Mouse (Mus musculus): ENCODE measurements at regions not wholly inside any gene's neighbourhood (a gene's known extent, or its start where the extent isn't known, plus 50 kb on each side); places are given as distances from the start of the nearest gene placed in this dataset.
"Not testable (repeated sequence)": the region's sequence is repeated elsewhere in the genome, so short reads cannot be mapped to it uniquely, and the experiment has no call there.

DNA sequence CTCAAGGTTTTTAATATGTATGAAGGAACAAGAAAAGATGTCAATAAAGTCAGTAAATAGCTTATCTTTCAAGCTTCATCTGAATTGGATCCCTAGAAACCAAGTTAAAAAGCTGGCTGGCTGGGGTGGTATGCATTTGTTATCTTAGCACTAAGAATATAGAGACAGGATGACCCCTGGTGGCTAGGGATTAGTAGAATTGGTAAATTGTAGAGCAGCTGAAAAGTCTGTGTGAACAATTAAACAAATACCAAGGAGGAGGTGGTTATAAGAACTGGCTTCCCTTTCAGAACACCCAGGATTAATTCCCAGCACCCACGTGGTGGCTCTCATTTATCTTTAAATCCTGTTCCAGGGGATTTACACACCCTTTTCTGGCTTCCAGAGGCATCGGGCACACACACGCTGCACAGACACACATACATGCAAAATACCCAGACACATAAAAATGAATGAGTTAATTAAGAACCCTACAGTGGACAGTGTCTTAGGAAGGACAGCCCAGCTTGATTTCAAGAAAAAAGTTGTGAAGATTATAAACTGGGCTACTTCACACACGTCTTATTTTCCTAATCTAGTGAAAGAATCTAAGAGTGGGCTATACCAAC is 170.5 kb downstream of the Pdzph1 start:
- DNase-seq = no peak

DNA sequence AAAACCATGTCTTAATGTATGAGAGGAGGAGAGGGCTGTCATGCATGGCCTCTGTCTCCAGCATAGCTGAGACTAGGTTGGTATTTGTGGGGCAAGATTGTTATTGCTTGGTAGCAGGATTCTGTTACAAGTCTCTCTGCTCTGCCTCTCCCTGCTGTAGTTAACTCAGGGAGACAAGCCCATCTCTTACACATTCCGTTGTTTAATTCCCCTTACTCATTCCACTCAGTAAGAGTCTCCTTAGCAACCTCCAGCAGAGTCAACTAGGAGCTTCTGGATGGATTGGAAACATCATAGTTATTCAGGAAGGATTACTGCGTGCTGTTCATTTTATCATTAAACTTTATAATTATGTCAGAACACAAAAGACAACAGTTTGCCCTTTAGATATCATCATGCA is 171.8 kb downstream of the Pdzph1 start:
- DNase-seq = no peak

DNA sequence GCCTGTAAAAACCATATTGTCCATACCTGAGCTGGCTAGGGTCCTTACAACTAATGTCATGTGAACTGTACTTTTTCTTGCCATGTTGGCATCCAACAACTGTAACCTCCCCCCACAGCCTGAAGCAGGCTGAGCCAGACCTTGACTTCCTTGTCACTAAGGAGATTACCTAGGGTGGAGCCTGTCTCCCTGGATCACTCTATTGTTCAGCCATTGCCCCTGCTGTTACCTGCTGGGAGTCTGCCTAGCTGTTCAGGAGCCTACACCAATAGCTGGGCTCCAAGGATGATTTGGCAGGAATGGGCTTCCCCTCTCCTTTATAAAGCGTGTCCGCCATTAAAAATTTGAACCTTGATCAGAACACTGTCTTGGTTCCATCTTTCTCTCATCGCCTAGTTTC is 215.7 kb downstream of the Pdzph1 start:
- DNase-seq = not testable (repeated sequence)

DNA sequence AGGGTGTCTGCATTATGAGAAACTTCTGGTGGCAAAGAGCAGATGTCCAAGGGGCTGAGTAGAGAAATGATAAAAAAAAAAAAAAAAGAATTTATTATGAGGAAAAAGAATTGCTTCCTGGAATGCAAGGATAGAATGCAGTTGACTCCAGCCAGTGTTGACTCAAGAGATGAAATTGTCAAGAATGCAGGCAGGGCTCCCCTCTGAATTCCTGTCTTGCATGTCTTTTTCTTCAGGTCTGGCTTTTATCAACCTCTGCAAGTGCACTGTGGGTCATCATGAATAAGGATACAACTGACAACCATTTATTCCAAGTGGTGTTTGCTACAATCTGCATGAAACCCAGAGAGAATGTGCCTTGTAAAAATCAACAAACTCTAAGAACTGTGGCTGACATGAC is 217.6 kb downstream of the Pdzph1 start:
- no peak for DNase-seq

DNA sequence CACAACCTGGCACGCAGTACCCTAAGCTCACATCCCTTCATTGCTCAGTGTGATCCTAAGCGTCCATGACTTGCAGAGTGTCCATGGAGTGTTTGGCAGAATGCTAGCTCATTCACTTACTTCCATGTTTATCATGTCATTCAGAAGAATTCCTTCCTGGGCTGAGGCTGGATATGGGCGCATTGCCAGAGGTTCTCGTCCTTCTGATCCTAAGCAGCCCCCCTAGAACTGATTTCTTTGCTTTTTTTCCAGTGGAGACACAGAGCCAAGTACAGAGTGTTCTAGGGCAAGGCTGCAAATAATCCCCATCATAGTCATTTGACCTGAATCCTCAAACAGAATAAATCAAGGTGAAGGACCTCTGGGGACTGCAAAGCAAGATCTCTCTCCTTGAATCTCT is 226.0 kb downstream of the Pdzph1 start:
- DNase-seq = no peak

DNA sequence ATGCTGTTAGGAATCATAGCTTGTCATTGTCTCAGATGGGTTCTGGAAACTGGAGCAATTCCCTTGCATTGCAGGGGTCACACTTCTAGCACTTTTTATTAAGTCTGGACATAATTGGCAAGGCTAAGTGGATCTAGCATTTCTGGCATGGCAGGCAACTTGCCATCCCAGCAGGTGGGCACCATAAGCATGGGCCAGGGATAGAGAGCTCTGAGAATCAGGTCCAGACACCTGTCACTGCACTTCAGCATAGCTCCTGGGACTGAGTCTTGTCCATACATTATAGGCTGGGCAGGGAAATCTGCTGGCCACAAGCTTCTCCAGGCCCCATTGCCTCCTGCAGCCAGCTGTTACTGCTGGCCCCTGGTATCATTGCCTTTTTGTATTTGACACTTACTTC is 242.2 kb downstream of the Pdzph1 start:
- no peak for DNase-seq

DNA sequence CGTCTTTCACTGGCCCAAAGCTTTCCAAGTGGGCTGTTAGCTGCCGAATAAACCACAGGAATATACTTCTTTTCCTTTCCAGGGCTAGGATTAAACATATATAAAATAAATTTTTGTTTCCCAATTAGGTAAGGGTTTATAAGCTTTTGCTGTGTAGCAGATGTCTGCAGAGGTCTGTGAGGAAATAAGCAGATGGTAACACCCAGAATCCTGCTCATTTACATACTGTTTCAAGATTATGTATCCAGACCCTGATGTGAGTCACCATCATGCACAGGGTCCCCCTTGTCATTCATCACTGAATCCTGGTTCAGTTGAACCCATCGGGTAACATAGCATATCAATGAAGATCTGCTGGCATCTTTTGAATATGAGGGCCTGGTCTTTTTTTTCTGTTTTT is 242.9 kb downstream of the Pdzph1 start:
- DNase-seq = peak in 1 of 2 experiments; percentile 2

DNA sequence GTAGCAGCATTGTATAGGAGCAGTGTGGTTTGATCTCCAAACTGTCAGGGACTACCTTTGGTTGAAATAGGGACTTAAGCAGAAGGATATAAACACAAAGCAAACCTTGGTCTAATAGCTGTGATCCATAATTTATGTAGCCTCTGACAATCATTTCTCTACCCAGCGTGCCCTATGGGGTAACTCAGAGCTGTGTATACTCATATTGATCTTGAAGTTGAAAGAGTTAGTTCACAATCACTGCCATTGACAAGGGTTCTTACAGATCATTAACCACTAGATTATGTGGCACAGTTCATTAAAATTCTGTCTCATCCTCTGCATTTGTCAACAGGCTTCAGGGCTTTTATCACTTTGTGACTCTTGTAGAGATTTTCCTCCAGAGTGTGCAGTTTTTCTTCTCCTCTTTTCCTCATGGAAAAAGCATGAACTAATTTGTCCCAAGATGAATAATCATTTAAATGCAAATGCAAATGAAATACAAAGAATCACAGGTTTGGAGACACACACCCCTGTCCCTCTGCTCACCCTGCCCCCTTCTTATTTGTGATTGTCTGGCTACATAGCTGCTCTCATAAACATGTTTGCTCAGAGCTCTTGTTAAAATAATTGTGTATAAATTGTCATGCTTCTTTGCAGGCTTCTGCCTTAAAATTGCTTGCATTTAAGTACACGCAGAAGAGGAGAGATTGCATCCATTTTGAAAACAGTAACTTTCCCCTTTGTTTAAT is 280.3 kb downstream of the Pdzph1 start:
- no peak for DNase-seq

DNA sequence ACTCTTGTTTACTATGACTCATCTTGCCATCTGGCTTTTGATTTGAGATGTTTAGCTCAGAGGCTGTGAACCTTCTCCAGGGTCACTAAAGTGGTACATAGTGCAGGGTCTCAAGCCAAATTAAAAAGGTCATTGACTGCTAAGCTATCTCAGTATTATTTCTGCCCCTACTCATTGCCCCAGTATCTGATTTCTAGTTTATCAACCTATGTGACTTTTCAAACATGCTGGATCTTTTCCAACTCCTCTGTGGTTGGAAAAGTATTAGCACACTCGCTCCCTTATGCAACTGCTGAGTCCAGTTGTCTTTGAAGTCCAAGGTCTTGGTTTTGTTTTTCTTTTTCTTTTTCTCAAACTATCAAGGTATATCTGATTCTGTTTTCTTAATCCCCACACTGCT is 301.0 kb downstream of the Pdzph1 start:
- DNase-seq = no peak

DNA sequence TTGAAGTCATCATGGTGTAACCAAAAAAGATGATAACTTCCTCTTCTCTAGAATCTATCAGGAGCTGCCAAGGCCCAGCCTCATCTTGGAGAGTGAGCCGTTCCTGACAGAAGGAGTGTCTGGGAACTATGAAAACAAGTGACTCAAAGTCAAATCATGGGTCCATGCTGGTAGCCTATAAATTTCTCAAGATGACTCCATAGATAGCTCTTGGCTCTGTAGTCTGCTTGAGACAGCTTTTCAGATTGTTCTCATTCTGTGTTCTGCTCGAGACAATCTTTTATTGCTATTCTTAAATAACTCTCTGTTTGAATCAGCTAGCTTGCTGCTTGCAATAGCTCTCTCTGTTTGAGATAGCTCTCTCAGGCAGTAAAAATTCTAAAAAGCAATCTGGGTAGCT is 318.9 kb downstream of the Pdzph1 start:
- DNase-seq = no peak

DNA sequence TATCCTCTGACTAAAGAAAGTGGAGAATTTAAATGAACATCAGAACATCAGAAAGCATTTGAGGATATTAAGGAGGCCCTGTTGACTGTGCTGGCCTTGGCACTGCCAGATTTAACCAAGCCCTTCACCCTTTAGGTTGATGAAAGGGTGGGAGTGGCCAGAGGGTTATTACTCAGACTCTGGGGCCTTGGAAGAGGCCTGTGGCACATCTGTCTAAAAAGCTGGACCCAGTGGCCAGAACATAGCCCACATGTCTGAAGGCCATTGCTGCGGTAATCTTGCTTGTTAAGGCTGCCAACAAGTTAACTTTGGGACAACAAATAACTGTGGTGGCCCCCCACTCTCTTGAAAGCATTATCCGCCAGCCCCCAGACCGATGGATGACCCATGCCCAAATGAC is 323.1 kb downstream of the Pdzph1 start:
- no peak for DNase-seq

DNA sequence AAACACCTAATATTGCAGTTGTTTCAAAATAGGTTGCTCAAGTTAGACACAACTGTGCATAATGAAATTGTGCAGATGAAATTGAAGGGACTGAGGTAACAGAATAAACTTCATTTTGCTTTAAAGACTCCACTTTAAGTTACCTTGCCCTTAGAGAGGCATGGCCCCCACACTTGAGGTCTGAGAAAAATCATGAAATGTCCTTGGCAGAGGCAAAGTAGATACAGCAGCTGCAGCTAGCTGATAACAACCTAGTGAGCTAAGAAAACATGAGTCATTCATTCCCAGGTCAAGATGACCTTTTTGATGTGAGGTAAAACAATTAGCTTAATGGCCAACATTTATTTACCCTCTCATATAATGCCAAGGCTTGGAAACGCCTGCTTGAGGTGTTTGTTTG is 347.4 kb downstream of the Pdzph1 start:
- no peak for DNase-seq

DNA sequence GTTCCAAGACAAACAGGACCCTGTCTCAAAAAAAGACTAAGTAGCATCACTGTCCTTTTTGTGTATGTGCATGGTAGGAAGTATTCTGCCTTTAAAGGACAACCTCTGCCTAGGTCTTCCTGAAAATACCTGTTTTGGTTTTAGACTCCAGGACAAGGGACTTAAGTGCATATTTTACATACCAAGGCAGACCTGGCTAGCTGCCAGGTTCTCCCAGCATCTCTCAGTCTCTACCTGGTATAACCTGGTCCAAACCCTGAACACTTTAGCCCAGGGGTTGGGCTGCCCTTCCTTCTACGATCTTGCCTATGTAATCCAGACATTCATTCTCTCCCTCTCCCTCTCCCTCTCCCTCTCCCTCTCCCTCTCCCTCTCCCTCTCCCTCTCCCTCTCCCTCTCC is 348.9 kb downstream of the Pdzph1 start:
- DNase-seq = no peak

DNA sequence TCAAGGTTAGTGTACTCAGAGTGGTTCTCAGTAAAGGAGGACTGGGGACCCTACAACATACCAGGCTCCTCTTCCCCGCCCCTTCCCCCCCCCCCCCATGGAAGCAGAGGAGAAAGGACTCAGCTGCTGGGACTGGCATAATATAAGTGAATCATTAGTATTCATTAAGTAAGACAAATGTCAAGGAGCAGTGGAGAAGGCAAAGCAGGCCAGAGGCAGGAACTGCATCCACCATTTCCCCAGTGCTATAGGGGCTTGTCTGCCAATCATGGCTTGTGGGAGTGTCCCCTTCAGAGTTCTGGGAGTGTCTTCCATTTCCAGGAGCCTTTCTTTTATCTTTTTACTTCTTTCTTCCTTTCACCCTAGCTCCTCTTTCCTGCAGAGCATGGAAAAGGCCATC is 392.3 kb downstream of the Pdzph1 start:
- no peak for DNase-seq

DNA sequence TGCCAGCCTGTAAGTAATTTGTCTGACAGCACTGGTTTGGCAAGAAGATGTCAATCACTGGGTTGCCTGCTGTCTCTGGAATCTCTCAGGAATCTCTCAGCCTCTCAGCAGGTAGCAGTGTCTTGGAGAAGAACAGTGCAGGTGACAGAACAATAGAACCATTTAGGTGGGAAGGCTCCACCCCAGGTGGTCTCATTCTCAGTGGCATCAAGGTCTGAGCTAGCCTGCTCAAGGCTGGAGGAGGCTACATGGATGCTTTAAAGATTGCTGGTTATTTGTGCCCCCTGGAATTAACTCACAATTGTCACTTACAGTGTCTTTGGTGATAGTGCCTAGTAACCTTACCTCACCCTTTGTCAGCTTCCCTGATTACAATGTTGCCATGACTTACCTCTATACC is 394.5 kb downstream of the Pdzph1 start:
- no peak for DNase-seq

DNA sequence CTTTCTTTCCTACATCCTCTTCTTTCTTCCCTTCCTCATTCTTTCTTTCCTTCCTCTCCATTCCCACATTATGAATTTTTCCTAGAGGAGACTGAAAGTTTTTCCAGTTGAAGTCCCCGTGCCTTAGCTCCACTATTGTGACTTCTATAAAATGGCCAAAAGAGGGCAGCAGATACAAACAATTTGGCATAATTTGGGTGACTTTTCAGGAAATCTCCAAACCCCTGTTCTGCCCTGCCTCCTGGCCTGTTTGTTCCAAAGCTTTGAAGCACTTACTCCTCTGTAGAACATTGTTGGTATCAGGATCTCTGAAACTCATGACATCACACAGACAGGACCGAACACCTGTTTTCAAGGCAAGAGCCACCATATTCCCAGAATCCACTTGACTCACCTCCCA is 403.2 kb downstream of the Pdzph1 start:
- DNase-seq = no peak

DNA sequence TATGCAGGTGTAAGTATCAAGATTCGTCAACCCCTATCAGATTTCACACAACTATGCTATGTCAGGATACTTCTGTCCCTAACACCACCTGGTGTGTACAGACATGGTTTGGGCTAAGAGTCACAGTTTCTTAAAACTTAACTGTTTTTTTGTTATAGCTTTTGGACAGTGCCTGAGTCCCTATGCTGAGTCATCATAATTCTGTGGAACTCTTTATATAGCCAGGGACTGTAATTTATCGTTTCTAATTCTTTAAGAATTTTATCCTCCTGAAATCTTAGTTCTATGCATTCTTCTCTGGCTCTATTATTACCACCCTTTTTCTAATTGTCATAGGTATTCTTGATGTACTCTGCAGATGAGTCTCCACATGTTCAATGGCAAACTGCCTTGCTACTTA is 418.3 kb downstream of the Pdzph1 start:
- no peak for DNase-seq
